Mouse (Mus musculus): ENCODE measurements around the gene Ctbs. TPM values are rescaled to one million over a fixed set of nuclear protein-coding genes. Genes with fewer than 3 reads are reported as not detected.
A peak's percentile ranks its signal among the peaks of the same experiment; 100 is the strongest.

Gene Ctbs
- polyA plus RNA-seq, 1 experiment from 2014 or later: 19.0 TPM

DNA sequence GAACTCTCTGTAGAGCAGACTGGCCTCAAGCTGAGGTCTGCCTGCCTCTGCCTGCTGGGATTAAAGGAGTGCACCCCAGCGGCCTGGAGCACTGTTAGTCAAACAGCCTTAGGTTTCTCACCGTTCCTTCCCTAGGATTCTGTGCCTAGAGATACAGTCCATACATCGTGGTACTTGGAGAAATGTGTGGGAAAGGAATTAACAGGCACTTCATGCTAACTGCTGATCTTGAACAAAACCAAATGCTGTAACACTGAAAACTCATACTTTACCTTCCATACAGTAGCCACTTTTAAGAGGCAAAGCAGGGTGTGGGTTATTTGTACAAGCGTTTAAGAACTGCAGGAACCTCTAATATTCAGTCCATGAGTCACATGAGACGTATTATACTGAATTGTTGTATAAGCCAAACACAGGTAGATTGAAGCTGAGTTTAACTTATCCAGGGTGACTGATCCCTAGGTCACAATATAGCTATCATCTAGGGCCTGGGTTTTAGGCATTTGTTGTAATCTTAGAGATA, 52.1 kb downstream of the Ctbs start:
- Histone ChIP-seq H3K9ac (ENCODE audit: low read depth, low read length) (peak overlapping the region; percentile 95; the same call in 1 of the 2 replicates), H3K27ac (no peak overlapping the region)

DNA sequence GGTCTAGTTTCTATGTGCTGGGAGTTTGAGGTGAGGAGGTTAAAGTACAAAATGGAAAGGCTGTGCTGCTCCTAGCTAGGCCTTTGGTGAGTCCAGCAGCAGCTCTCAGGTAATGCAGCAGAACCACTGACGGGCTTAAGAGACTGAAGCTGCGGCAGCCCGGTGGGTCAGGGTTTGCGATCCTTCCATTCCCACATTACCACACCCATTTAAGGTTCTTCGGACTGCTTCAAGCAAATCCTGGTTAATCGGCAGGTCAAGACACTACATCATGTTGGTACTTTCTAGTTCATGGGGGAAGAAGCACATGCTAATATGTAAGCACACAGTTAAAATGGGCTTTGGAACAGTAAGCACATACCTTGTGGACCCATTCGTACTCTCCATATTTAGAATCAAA, 57.1 kb downstream of the Ctbs start:
- Histone ChIP-seq H3K4me1 (replicated peaks; ENCODE audit: insufficient read depth, low read length) (peaks cover 8% of the 10 kb centered on the region; the same call in 1 of the 2 replicates), H3K4me2 (ENCODE audit: low read length) (no peak overlapping the region), H3K9ac (ENCODE audit: low read depth, low read length) (no peak overlapping the region), H3K9me3 (replicated peaks; ENCODE audit: low read length) (no peaks in the 10 kb centered on the region), H3K27me3 (ENCODE audit: insufficient read depth, low read length) (no peaks in the 10 kb centered on the region), H3K36me3 (ENCODE audit: insufficient read depth, low read length) (peaks cover 51% of the 10 kb centered on the region), H3K4me3 (replicated peaks; ENCODE audit: low read depth, low read length) (no peak overlapping the region), H3K27ac (no peak overlapping the region)
- ATAC-seq (replicated peaks; ENCODE audit: low FRiP score, low read depth) (no peak), DNase-seq (ENCODE audit: low spot score) (no peak)
- no peak for TF ChIP-seq CTCF (IDR thresholded peaks at IDR 0.05; ENCODE audit: low read depth)
- 95% methylated on average over 7 of the region's 7 CpGs for WGBS

More for the DNA sequence above, 52.1 kb downstream of the Ctbs start:
- ATAC-seq (replicated peaks; ENCODE audit: low FRiP score, low read depth) (no peak), DNase-seq (ENCODE audit: low spot score) (no peak)
- no peaks in the 10 kb centered on the region for H3K9me3 ChIP-seq (replicated peaks; ENCODE audit: low read length)
- 43% methylated on average over 5 of the region's 5 CpGs for WGBS
- peaks cover 15% of the 10 kb centered on the region; the same call in 1 of the 2 replicates for H3K4me1 ChIP-seq (replicated peaks; ENCODE audit: insufficient read depth, low read length)
- no peaks in the 10 kb centered on the region for H3K27me3 ChIP-seq (ENCODE audit: insufficient read depth, low read length)
- TF ChIP-seq CTCF (IDR thresholded peaks at IDR 0.05; ENCODE audit: low read depth): no peak
- peaks cover 20% of the 10 kb centered on the region for H3K36me3 ChIP-seq (ENCODE audit: insufficient read depth, low read length)
- H3K4me2 ChIP-seq (ENCODE audit: low read length): peak overlapping the region; percentile 65
- peak overlapping the region; percentile 92 for H3K4me3 ChIP-seq (replicated peaks; ENCODE audit: low read depth, low read length)

Other genes starting within 250 kb of the Ctbs start
- 2.6 and 3.7 TPM in 2 replicates for gene Lpar3, start 228.8 kb upstream of the Ctbs start, polyA plus RNA-seq (2015; fragmentation: Nextera tagmentation; extraction: Ambion mirVana)
- 20.0 and 20.5 TPM in 2 replicates for gene Ssx2ip, start 45.2 kb upstream of the Ctbs start, polyA plus RNA-seq (2015; fragmentation: Nextera tagmentation; extraction: Ambion mirVana)
- gene Spata1, start 50.0 kb downstream of the Ctbs start, polyA plus RNA-seq (2015; fragmentation: Nextera tagmentation; extraction: Ambion mirVana): 4.5 and 5.0 TPM in 2 replicates
- gene Gng5, start 50.0 kb downstream of the Ctbs start, polyA plus RNA-seq (2015; fragmentation: Nextera tagmentation; extraction: Ambion mirVana): 1,152 and 1,249 TPM in 2 replicates
- 58.1 and 59.7 TPM in 2 replicates for gene Rpf1, start 71.6 kb downstream of the Ctbs start, polyA plus RNA-seq (2015; fragmentation: Nextera tagmentation; extraction: Ambion mirVana)
- 0.08 and 0.11 TPM in 2 replicates for gene Uox, start 120.6 kb downstream of the Ctbs start, polyA plus RNA-seq (2015; fragmentation: Nextera tagmentation; extraction: Ambion mirVana)
- not detected in 2 replicates for gene Dnase2b, start 165.8 kb downstream of the Ctbs start, polyA plus RNA-seq (2015; fragmentation: Nextera tagmentation; extraction: Ambion mirVana)
- not detected in 2 replicates for gene 4930503B20Rik, start 201.5 kb downstream of the Ctbs start, polyA plus RNA-seq (2015; fragmentation: Nextera tagmentation; extraction: Ambion mirVana)
- 0.63 and 1.2 TPM in 2 replicates for gene Samd13, start 235.8 kb downstream of the Ctbs start, polyA plus RNA-seq (2015; fragmentation: Nextera tagmentation; extraction: Ambion mirVana)

Data from kidney, postnatal 0 days (tissue).